Mouse (Mus musculus) cerebellum, adult 2 months (tissue): ENCODE measurements around the gene Smc4. TPM values are rescaled to one million over a fixed set of nuclear protein-coding genes. Genes with fewer than 3 reads are reported as not detected.

ENCODE experiments used
- DNase-seq, 2 experiments: peaks; one replicate each; pipeline ENCODE4 v3.0.0; 2021
- H3K27ac ChIP-seq: fragments of 200-500 bp; 2 replicates; pipeline ENCODE4 v1.5.1; 2012; ENCODE audit warnings: low read length, control low read depth, inconsistent platforms; ENCODE audit not compliant: insufficient read depth
- H3K27me3 ChIP-seq: fragments of 200-500 bp; 2 replicates; pipeline ENCODE4 v1.6.1; 2012; ENCODE audit warnings: inconsistent platforms, mild to moderate bottlenecking, low read length, moderate library complexity; ENCODE audit not compliant: control insufficient read depth, insufficient read depth
- H3K4me1 ChIP-seq: fragments of 200-500 bp; 2 replicates; pipeline ENCODE4 v1.6.1; 2011; ENCODE audit warnings: low read length; ENCODE audit not compliant: control insufficient read depth, insufficient read depth
- H3K4me3 ChIP-seq: fragments of 200-500 bp; replicated peaks from 2 replicates; pipeline ENCODE3; 2011; ENCODE audit warnings: mild to moderate bottlenecking, low read depth, low read length, control low read depth; ENCODE audit not compliant: insufficient read depth
- CTCF ChIP-seq: fragments of 200-500 bp; IDR thresholded peaks from 2 replicates; pipeline ENCODE4 v1.5.1; 2011; ENCODE audit warnings: low read depth, mild to moderate bottlenecking, control low read depth, low read length, moderate library complexity, borderline replicate concordance; ENCODE audit not compliant: insufficient read depth
- POLR2A ChIP-seq: fragments of 200-500 bp; IDR thresholded peaks from 2 replicates; pipeline ENCODE4 v1.6.1; 2011; ENCODE audit warnings: low read length, control low read depth, borderline replicate concordance; ENCODE audit not compliant: insufficient read depth
- WGBS: fragments of 180-500 bp; shearing (Covaris S2); methylation state at CpG from one replicate; pipeline ENCODE4 v1.1.7; 2018; 5-methylcytosine and 5-hydroxymethylcytosine counted together
- polyA plus RNA-seq: library from polyadenylated mRNA; depleted of rRNA; stranded (reverse); fragments of >200 nt; gene quantifications from 2 replicates; pipeline ENCODE4 v1.2.3, GENCODE M21; 2012

The Smc4 gene
- polyA plus RNA-seq, 1 experiment: 4.8 TPM

- WGBS: 98% methylated on average over 1 of the region's 1 CpGs
Measured at GRCm38 (mm10) chr3:69026133-69026783, 21.7 kb downstream of the Smc4 start.

GRCm38 (mm10) chr3:69040105-69040504 lies 35.6 kb downstream of the Smc4 start:
- no peaks in the 10 kb centered on the region for H3K27me3 ChIP-seq
- H3K4me3 ChIP-seq: no peak overlapping the region
- 69% methylated on average over 2 of the region's 2 CpGs for WGBS
- no peaks in the 10 kb centered on the region for H3K4me1 ChIP-seq
- H3K27ac ChIP-seq: no peak overlapping the region
- no peak for DNase-seq
- TF ChIP-seq CTCF (no peak), POLR2A (no peak)

More at GRCm38 (mm10) chr3:69026133-69026783, 21.7 kb downstream of the Smc4 start:
- no peak overlapping the region for H3K4me3 ChIP-seq
- no peaks in the 10 kb centered on the region for H3K4me1 ChIP-seq
- H3K27me3 ChIP-seq: no peaks in the 10 kb centered on the region
- TF ChIP-seq POLR2A (no peak), CTCF (no peak)
- no peak overlapping the region for H3K27ac ChIP-seq
- no peak for DNase-seq

GRCm38 (mm10) chr3:69041298-69041697 lies 36.8 kb downstream of the Smc4 start:
- no peak for DNase-seq
- WGBS: 69% methylated on average over 5 of the region's 5 CpGs

GRCm38 (mm10) chr3:69044167-69044591 lies 39.6 kb downstream of the Smc4 start:
- peak overlapping the region; percentile 93 for H3K4me3 ChIP-seq
- no peaks in the 10 kb centered on the region for H3K27me3 ChIP-seq
- WGBS: 1% methylated on average over 42 of the region's 42 CpGs
- no peak for DNase-seq
- no peak overlapping the region for H3K27ac ChIP-seq
- no peaks in the 10 kb centered on the region for H3K4me1 ChIP-seq
- TF ChIP-seq POLR2A (no peak), CTCF (no peak)

More at GRCm38 (mm10) chr3:69041298-69041697, 36.8 kb downstream of the Smc4 start:
- Histone ChIP-seq H3K4me1 (no peaks in the 10 kb centered on the region), H3K27me3 (no peaks in the 10 kb centered on the region), H3K4me3 (no peak overlapping the region), H3K27ac (no peak overlapping the region)
- TF ChIP-seq CTCF: no peak
- no peak for TF ChIP-seq POLR2A

GRCm38 (mm10) chr3:69044645-69045399 lies 40.3 kb downstream of the Smc4 start, which contains the start of gene Trim59:
Trim59 (minus strand) TSS chr3:69044755.
- DNase-seq: peak; percentile 93 to 94
- H3K27me3 ChIP-seq: no peaks in the 10 kb centered on the region
- no peaks in the 10 kb centered on the region for H3K4me1 ChIP-seq
- H3K4me3 ChIP-seq: peak within 1 kb of the TSS; percentile 93
- H3K27ac ChIP-seq: peak within 1 kb of the TSS; percentile 21; the same call in 1 of the 2 replicates
- TF ChIP-seq POLR2A (peak; percentile 64; the same call in 1 of the 2 replicates), CTCF (no peak; the same call in 1 of the 2 replicates)
- WGBS: under 1% methylated on average over 80 of the region's 80 CpGs

DNA sequence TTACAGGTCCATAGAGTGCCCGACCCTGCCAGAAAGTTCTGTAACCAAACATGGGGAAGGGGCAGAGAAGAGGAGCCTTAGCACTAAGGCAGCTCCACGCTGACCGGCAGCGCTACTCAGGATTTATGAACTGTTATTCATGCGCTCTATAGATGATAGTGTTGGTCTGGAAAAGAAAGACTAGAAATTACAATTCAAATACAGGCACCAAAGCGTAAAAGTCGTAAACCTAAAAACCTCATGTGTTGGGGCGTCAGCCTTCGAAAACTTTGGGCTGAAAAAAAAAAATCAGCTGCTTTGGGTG lies 40.8 kb downstream of the Smc4 start:
- DNase-seq: no peak
- no peaks in the 10 kb centered on the region for H3K27me3 ChIP-seq
- H3K4me1 ChIP-seq: no peaks in the 10 kb centered on the region
- TF ChIP-seq CTCF: no peak
- no peak for TF ChIP-seq POLR2A
- 5% methylated on average over 9 of the region's 9 CpGs for WGBS
- H3K4me3 ChIP-seq: peak overlapping the region; percentile 88
- peak overlapping the region; percentile 21; the same call in 1 of the 2 replicates for H3K27ac ChIP-seq

DNA sequence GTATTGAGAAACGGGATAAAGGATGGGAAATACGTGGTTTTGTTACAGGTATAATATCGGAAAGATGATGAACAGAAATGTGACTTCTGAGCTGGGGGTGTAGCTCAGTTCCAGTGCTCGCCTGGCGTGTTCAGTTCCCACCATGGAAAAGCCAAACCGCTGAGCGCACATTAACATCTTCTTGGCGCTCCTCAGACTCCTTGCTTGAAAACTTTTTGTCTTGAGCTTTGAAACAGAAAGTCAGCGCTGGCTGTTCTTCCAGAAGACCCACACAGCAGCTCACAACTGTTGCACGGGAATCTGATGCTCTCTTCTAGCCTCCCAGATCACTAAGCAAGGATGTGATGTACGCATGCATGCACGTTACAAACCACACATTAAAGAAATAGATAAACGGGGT lies 41.2 kb downstream of the Smc4 start:
- TF ChIP-seq CTCF (no peak), POLR2A (no peak)
- no peaks in the 10 kb centered on the region for H3K4me1 ChIP-seq
- WGBS: 18% methylated on average over 13 of the region's 13 CpGs

More for the DNA sequence above, 41.2 kb downstream of the Smc4 start:
- Histone ChIP-seq H3K27ac (no peak overlapping the region), H3K27me3 (no peaks in the 10 kb centered on the region), H3K4me3 (no peak overlapping the region)
- DNase-seq: no peak
